Mouse (Mus musculus) thymus, adult 2 months (tissue): ENCODE measurements around the gene Wwc2.

Source experiments
- CTCF ChIP-seq: fragments of 200-500 bp; IDR thresholded peaks from 2 replicates; pipeline ENCODE4 v1.5.1; 2012; ENCODE audit warnings: mild to moderate bottlenecking, control low read depth, low read length, moderate library complexity, borderline replicate concordance; ENCODE audit not compliant: control insufficient read depth, poor library complexity, insufficient read depth; ENCODE audit errors: extremely low read depth
- POLR2A ChIP-seq: fragments of 200-500 bp; IDR thresholded peaks from 2 replicates; pipeline ENCODE4 v1.6.1; 2012; ENCODE audit warnings: mild to moderate bottlenecking, low read length, control low read depth, moderate library complexity; ENCODE audit not compliant: control insufficient read depth, poor library complexity, insufficient read depth; ENCODE audit errors: extremely low read depth

DNA sequence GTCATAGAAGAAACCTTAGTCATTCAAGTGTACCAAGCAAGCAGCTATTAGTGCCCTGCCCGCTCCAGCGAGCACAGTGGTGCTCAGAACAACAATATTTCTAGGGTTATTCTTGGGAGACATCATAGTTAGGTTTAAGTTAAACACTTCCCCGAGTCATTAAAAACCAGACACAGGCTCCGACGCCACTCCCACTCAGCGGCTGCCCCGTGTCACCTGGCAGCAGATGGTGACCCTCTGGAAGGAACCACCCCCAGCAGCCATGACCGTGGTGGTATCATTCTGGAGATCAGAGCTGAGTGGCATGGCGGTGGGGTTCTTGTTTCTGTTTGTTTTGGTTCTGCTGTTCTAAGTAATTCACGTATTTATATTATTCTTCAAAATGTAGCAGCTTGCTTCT lies 5.1 kb downstream of the Wwc2 start:
- TF ChIP-seq POLR2A (no peak), CTCF (no peak)
